Mouse (Mus musculus): ENCODE results near the gene Phka1.
"Not testable (repeated sequence)": the region's sequence is repeated elsewhere in the genome, so short reads cannot be mapped to it uniquely, and the experiment has no call there.

Gene Phka1

DNA sequence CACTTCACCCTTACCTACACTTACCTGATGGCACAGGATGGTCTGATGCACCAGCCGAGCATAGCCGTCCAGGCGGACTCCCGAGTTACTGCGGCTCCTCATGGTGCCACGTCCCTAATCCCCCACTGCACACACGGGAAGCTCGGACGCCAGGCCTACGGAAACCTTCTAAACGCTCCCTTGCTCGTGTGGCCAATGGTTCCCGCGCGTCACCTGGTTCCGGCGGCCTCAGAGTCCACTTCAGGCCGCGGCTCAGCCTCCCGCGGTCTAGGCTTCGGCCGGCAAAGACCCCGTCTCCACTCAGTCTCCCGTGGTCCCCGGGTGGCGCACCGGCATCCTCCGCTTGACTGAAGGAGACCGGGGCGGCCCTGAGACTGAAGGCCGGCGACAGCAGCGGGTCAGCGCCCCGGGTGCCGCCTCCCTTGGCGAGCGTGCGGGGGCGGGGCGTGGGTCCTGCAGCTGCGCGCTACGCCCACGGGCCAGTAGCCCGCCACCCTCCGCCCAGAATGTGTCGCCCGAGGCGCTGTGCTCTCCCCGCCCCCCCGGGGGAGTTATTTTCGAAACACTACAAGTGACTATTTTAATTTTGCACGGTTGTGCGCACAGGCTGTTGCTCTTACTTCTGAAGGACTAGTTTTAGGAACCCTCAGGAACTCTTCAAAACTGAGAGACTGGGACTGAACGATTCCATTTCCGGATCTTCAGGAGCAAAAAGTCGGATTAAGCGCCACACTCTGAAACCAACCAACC is at the start of gene Phka1:
Gene Phka1, minus strand, starts transcription at position 424 of the 750 bp plus-strand sequence.
- DNase-seq, result peak; percentile 56

DNA sequence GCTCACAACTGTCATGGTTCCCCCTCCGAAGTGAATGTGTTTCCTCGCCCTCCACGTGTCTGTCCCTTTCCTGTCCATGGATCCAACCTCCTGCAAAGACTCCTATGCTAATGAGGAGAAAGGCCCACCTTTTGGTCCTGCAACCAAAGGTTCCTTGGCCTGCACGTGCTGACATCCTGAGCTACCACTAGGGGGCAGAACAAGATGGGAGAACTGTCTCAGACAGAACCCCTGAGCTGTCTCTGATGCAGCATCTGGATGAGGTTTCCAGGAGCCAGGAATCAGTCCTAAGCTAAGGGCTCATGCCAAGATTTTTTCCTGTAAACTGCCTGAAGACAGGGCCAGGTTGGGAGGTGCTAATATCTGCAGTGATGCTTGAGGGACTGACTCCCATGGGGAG is 45.2 kb upstream of the Phka1 start:
- DNase-seq, result peak; percentile 7

DNA sequence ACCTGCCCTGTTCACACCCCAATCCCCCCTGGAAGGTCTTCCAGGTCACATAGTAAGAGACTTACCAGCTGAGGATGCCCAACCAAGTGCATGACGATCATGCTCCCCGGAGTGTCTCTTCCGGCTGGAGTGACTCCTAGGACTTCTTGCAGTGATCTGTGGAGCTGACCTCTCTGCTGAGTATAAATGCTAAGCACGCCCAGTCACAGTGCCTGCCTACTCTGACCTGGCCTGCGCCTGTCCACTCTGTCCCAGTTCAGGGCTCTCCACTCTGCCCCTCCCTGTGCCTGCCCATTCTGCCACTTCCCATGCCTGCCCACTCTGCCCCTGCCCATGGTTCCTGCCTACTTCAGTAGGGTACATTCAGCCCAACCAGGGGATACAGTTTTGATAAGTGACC is 42.8 kb upstream of the Phka1 start, which contains the start of gene Gm3880:
Gene Gm3880, minus strand, starts transcription at position 101 of the 400 bp plus-strand sequence.
- DNase-seq, result not testable (repeated sequence)

DNA sequence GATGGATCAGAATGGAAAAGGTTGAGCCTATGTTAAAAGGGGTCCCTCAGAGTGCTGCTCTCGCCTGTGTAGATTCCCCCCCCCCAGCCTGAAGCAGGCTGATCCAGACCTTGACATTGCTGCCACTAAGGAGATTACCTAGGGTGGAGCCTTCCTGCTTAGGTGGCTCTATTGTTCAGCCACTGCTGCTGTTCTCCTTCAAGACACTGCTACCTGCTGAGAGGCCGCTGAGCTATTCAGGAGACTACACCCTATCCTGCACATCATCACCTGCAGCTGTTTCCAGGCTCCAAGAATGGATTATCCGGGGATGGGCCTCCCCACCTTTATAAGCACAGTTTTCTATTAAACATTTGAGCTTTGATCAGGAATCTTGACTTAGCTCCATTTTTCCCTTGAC is 40.7 kb upstream of the Phka1 start:
- DNase-seq, result not testable (repeated sequence)

DNA sequence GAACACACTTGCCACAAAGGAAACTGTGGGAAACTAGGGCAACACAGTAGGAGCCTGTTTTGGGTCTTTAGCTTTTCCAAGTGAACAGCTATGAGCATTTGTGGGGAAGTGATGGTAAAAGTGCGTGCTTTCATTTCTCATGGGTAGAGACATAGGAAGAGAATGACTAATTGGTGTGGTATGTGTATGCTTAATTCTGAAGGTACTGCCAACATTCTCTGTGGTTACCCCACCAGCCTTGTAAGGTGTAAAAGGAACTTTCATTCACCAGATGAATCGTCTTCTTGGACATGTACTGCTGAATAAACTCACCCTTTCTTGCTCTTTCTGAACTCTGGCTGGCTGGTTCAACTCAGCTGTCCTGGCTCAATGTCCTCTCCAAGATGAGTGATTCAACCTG is 22.6 kb upstream of the Phka1 start:
- no peak for DNase-seq

DNA sequence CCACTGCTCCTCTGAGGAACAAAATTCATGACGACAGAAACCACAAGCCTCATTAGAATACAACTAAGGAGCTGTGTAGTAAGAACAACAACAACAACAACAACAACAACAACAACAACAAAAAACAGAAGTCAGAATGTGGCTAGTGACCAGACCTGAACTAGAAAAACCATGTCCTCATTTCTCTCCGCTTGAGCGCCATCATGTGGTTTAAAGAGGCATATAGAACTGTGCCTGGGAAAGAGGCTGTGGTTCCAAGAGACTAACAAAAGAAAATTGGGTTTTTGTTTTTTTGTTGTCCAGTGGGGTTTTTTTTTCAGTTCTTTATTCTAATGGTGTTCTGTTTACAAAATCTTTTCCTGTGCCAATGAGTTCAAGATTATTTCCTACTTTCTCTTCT is 16.7 kb upstream of the Phka1 start:
- DNase-seq, result no peak

DNA sequence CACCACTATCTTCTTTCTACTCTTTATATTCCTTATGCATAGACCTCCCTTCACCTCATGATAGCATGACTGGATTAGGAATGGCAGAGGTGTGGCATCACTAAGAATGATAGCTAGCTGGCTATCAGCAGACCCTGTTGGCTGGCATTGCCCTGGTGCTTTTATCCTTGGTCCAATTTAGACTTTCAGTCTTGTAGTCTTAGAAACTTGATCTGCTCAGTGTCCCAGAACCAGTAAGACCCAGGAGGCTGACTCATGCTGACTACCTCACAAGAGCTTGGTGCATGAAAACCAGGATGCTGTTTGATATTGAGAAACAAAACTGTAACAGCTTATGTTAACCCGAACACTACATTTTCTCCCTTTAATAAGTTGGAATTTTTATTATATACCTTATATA is 1.6 kb upstream of the Phka1 start:
- DNase-seq, result no peak

DNA sequence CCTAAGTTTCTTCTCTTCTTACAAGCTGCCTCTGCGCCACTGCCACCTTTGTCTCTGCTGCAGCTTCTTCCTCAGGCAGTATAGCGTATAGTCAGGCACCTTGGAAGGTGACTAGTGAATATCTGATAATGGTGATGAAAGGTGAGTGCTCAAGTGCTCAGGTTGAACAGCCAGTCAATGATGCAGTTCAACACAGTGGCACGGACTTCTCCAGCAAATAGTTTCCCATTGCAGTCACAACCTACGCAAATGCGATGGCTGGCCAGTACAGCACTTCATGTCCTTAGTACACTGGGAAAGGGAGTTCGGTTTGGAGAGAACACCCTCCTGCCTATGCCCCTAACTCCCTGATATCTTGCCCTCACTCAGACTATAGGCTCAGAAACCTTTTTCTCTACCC is 1.1 kb upstream of the Phka1 start:
- no peak for DNase-seq

DNA sequence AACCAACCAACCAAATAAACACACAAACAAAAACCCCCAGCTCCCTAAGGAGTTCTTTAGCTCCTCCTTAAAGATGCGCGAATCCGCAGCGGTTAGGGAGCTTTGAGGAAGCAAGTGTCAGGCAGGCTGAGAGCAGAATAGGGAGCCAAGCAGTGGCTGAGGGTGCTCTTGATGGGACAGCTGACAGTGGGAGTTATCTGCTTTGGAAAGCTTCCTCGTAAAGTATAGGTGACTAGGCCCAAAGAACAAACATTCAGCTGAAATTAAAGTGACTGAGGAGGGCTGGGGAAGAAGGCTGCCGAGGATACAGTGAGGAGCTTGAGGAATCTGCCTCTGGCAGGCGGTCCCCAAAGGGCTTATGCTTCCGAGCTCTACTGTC is 516 bp upstream of the Phka1 start:
- no peak for DNase-seq

DNA sequence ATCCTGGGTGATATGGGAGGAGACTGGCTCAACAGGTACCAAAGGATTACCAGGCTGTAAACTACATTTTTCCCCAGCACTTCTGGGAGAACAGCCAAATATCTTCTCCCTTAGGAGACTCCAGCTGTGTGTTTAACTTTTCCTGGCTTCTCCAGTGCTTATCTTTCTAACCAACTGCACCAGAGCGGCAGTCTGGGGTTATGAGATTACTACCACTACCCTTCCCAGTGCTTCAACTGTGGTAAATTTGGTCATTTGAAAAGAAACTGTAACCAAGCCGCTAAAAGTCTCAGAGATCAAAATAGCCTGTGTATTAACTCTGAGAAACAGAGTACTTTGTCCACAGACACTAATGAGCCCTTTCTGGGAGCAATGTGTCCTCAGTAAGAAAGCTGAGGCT is 42.8 kb downstream of the Phka1 start:
- DNase-seq, result no peak

DNA sequence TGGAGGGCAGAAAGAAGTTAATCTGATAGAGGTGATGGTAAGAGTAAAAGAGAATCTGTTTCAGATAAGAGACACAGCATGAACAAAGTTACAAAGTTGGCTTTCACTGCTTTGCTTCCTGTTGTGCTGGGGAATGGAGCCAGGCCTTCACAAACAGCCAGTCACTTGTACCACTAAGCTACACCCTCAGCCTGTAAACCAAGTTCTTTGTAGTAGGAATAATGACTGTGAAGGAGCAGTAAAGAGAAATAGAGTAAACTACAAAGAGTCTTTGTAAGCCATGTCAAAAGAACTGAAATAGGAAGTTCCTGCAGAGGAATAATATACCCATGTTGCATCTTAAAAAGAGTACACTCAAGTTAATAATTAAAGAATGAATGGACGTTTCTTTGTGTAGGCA is 55.5 kb downstream of the Phka1 start:
- DNase-seq, result no peak

DNA sequence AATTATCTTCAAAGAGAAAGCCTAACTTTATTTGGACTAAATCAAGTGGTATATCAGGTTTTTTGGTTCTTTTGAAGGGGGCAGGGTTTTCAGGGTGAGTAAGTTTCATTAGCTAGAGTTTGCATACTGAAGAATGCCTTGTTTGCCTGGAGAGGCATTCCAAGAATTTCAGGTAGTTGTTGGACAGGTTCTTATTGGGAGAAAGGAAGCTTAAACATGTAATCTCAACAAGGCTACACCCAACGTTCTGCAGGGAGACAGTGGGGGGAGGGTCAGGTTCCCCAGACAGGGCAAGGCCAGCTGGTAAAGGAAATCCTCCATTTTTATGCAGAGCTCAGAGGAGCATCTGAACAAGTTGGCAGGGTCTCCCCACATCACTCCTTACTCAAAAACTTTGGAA is 72.9 kb downstream of the Phka1 start:
- no peak for DNase-seq

DNA sequence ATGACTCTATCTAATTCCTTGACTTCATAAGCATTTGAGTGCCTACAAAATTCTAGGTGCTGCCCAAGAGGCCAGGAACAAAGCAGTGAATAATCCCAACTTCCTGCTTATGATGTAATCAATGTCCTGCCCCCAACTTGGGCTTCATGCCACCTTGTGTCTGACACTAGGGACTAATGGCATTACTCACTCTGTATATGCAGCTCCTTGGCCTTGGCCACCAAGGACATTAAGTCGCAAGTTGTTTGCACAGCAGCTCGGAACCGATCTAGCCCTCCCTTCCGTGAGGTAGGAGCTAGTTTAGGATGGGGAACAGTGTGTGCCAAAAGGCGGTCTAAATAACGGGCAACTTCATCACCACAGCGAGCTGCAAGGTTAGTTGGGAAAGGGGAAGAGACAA is 87.1 kb downstream of the Phka1 start:
- DNase-seq, result no peak

DNA sequence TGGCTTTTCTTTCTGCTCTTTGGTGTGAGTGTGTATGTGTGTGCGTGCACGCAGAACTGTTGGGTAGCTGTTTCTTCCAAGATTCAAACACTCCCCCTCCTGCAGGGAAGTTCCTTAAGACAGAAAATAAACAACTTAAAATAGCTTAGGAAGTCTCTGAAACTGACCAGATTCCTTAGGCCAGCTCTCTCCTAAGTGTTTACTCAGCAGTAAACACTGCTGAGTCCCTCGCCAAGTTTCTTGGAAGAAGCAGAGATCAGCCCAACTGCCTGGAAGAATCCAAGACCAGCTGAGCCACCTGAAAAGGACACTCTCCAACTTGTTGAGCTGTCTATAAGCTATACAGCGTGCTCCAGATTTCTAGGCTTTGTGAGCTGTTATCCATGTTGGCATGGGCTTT is 134.8 kb downstream of the Phka1 start:
- DNase-seq, result no peak

DNA sequence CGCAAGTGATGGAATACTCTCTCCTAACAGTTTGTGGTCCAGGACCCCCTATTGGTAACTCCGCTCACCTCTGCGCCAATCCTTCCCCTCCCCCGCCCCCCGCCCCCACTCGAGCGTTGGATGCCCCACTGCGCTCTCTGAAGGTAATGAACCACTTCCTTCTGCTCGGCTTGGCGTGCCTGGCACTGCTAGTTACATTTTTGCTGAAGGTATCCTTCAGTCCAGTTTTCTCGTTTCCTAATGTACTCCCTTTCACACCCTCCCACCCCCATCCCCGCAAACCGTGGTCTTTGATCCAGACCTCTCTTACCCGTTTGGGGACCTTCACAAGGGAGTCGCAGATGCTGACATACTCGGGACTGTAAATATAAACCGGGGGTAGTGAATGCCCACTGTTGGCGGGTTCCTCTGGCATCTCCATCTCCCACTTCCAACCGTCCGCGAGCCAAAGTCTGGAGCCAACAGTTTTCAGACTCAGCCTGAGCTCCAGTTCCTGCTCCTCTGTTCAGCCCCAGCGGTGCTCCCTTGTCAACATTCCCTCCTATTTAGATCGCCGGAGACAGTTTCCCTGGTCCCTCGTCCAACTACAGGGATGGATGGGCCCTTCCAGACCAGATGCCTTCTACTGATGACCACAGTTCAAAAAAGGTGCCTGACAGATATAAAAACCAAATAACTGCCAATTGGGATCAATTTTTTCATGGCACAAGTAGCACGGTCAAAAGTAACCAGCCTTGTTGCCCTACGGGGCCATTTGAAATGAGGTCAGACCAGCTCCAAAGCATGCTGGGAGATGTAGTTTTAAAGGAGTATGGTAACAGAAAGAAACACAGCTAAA is 139.2 kb downstream of the Phka1 start, which contains the start of gene Hdac8:
Gene Hdac8, minus strand, starts transcription at position 716 of the 838 bp plus-strand sequence.
- DNase-seq, result peak; percentile 59

DNA sequence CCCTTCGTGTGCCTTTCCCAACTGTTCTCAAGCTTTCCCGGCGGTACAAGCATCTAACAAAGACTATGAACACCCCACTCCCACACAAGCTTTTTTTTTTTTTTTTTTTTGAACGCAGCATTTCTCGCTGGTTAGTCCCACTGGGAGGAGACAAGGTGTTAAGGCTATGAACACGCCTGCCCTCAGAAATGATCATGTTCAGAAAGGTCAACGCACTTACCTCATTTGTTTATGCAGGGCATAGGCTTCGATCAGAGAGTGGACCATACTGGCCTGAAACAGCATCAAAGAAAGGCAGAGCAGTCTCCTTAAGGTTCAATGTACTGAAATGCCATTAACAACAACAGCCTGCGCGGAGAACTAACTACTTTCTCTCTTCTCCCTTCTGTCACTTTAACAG is 139.9 kb downstream of the Phka1 start:
- DNase-seq, result no peak

DNA sequence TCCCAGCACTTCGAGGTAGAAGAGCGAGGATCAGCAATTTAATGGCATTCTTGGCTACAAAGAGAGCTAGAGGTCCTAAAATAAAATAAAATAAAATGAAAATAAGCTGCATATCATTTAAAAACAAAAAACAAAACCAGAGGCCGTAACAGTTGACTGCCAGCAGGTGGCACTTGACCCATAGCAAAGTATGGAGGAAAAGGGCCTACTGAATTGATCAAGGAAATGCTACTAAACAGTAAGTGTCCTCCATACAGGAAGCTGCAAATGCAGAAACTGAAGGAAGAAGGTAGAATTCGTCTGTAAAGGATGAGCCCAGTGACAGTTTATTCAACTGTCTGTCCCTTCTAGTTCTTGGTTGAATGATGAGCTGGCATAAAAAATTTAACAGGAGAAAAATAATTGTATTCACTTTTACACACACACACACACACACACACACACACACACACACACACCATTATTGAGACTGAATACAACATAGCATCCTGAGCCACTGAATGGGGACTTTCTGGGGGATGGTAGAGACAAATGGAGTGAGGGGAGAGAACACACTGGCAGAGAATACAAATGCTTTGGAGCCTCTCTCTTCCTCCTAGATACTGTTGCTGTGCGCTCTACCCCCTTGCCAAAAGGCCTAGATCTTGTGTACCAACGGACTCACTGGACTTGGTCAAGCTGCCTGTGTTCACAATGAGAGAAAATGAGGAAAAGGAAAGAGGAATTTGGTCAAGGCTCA is 149.9 kb downstream of the Phka1 start:
- DNase-seq, result no peak

DNA sequence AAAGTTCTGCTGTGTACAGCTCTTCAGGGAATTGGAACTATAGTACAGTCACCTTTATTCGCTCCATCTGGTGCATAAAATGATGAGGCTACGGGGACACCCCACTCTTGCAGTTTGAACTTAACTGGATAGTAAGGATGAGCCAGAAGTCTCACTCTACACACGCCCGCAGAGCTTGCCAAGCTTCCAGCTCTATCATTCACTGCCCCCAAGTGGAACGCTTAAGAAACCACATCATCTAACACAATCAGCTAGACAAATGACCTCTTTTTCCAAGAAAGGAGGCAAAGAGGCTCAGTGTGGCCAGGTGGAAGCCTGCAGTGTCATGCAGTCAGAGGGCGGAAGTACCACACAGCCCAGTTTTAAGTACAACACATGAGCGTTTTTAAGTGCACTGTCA is 158.5 kb downstream of the Phka1 start:
- no peak for DNase-seq

DNA sequence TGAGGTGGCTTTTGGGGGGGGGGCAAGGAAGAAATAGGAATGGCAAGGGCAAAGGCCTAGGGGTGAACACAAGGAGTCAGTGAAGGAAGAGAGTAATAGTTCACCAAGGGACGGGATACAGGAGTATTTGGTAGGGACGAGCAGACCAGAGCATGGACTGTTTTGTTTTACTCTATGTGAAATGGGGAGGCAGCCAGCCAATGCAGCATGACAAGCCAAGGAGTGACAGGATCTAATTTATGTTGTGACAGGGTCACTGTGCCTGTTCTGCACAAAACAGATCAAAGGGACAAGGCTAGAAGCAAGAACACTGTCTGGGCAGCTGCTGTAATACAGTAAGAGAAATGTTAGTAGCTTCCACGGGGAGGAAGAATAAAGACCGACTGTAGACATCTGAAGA is 164.4 kb downstream of the Phka1 start:
- no peak for DNase-seq

DNA sequence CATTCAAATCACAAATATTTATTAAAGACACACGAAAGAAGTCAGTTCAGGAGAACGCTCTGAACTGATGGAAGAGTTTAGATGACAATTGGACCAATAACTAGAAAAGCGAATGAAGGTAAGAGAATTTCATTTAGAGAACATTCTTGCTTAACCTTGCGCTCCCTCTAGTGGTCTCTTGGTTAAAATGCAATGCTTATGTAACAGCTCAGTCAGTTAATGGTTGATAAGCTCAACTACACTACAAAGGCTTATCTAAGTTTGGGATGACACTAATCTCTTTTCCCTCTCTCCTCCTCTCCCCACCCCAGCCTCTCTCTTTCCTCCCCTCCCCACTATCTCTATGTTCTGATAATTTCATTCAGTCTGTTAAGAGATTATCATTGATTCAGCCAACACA is 165.1 kb downstream of the Phka1 start:
- no peak for DNase-seq

DNA sequence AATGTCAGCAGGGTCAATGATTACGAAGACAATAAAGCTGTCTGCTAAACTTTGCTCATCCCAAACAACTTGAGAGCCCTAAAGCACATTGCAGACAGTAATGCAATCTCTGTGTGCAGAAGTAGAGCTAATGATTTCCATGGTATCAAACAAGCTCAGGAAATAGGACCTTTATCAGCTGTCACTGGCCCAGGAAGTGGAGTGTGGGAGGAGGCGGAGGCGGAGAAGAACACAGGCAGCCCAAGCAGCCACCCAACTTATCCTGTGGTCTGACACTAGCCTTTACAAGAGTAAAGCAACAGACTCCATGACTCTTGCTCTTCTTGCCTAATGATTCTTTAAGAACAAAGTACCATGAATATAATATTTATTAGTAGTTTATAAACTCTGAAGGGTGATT is 165.6 kb downstream of the Phka1 start:
- no peak for DNase-seq

DNA sequence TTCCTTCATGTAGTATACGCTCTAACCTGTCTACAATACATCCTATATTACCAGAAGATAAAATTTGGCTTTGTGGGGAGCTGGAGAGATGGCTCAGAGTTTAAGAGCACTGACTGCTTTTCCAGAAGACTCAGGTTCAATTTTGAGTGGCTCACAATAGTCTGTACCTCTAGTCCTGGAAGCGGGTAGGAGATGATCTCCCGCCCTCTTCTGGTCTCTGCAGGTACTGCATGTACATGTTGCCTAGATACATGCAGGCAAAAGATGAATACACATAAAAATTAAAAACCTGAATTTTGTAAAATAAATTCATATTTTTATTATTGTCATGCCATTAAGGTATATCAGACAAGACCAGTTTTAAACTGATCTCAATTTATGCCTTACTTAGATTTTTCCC is 167.3 kb downstream of the Phka1 start:
- peak; percentile 57 for DNase-seq

DNA sequence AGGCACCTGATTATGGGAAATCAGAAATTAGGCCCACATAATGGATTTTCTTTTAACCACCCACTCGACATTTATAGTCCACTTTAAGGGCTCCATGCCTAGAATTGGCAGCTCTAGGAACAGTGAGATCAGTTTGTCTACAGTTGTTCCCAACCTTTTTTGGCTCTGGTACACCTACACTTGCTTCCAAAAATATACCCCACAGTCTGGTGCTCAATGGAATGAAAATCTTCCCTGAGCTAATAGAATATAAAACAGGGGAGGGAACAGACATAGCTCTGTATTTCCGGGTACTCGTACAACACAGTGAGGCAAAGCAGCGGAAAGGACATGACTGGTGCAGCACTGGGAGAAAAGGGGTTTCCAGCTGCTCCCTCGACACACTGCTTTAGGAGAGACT is 168.5 kb downstream of the Phka1 start:
- peak; percentile 5 for DNase-seq
